Mouse (Mus musculus) monocyte, adult 5-6 weeks (primary cell): ENCODE measurements around the gene Olfm1. TPM values are rescaled to one million over a fixed set of nuclear protein-coding genes. Genes with fewer than 3 reads are reported as not detected.

Experiments used
- ATAC-seq: fragments of 153-309, 156-312 bp; replicated peaks from 2 replicates; pipeline ENCODE4 v1.8.0; 2017; ENCODE audit warnings: mild to moderate bottlenecking; ENCODE audit not compliant: low TSS enrichment, insufficient number of reproducible peaks, severe bottlenecking, poor library complexity, low FRiP score
- total RNA-seq: library from RNA; stranded (forward); fragments of 200-1000, 200-491, 200-594 nt; gene quantifications from 3 replicates; pipeline ENCODE4 v1.2.3, GENCODE M21; 2017

Gene Olfm1
- 8.7 to 18.9 TPM (median 13.5 TPM) in 3 replicates for total RNA-seq

DNA sequence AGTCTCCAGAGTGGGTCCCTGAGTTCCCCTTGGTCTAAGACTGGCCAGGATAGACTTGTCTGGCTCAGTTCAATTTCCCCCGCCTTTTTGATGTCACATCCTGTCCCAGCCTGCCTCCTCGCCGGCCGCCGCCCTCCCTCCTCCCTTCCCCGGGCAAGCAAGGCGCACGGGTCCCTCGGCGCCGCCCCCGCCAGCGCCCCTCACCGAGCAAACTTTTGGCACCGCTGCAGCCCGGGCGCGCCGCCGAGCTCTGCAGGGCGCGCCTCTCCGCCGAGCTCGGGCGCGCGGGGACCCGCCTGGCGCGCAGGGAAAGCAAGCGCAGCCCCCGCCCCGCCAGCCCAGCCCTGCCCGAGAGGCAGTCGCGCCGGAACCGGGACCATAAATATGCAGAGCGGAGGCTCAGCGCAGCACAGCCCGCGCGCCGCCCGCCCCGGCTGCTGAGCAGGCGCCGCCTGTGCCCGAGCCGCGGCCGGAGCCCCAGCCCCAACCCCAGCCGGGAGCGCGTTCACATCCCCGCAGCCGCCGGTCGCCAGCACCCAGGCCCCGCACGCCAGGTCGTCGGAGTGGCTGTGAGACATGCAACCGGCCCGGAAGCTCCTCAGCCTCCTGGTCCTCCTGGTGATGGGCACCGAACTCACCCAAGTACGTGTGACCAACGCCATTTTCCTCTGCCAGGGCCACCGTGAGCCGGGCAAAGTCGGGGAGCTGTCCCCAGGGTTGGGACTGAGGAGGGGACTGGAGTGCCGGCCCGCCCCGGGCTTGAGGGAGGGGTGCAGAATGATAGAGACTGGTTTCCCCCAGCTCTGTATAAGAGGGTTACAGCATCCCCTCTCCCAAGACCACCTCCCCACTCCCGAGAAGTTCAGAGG is at the start of gene Olfm1:
Olfm1 (plus strand) TSS at position 172 of the 869 bp plus-strand sequence.
- 0 out of 2 replicates have a peak, but pooled peaks have one; percentile 23 for ATAC-seq

DNA sequence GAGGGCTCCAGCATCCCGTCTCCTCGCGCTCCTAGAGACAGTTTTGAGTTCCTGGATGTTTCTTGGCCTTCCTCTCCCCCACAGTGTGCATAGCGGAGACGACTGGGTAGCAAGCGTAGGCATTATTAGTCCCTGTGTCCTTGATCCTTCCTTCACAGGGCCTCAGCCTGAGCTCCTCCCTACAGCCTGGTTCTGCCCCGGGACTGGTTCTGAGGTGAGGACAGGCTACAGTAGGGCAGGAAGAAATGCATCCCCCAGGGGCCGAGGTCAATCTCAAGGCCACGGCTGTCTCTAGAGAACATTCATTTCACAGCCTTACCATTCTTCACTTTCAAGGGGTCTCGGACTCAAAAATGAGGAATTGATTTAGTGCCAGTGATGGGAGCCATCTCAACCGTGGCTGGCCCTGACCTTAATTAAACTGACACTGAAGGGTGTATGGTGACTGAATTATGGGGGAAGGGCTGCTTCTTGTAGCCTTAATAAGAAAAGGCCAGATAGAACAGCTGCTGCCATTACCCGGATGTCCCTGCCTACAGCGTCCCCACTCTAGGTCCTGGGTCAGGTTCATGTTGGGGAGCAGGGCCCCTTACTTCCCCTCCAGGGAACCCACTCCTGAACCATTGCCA is 49.3 kb upstream of the Olfm1 start:
- no peak for ATAC-seq

DNA sequence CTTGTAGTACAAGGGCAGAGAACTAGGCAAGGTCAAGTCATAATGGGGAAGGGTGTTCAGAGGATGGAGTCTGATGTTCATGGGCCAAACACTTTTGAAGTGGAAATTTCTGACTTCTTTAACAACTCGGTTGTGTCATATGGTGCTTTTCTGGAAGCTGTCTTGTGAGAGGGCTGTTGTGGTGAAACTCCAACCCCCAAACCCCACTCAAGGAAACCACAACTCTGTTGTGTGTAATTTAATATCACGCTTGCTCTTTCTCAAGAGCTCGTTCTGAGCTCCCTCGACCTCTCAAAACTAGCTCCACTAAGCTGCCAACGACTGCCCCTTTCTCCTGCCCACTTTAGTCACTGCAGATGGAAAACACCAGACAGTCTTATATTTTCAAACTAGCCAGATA is 47.1 kb upstream of the Olfm1 start:
- ATAC-seq: no peak

DNA sequence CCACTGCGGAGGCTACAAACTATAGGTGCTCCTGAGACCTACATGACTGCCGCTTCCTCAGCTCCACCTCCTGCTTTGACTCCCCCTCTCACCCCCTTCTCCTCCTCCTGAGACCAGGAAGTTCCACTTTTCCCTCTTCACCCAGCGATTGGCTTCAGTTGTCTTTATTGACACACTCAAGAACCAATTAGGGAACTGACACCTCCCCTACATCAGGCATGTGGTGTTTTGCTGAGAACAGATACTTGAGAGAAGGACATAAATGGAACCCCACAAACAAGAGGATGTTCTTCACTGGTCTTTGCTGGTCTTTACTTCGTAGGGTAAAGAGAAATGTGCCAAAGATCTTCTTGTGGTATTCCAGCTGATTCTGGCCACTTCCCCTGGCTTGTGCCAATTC is 46.6 kb upstream of the Olfm1 start:
- 0 out of 2 replicates have a peak, but pooled peaks have one; percentile 29 for ATAC-seq

DNA sequence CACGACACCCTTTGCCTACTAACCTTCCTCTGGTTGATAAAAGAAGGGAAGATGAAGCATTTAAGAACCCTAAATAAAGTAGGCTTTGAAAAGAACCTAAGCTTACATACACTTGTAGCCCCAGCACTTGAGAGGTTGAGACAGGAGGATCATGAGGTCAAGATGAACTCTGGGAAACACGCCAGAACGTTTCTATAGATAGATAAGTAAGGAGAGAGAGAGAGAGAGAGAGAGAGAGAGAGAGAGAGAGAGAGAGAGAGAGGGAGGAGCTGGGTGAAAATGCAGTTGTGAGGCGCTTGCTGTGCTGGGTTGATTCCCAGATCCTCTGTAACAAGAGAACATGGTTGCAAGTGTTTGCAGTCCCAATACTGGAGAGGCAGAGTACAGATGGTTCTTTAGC is 46.1 kb upstream of the Olfm1 start:
- no peak for ATAC-seq

GRCm38 (mm10) chr2:28147248-28147794 is 45.5 kb upstream of the Olfm1 start:
- ATAC-seq: no peak

- ATAC-seq: no peak
Observed at GRCm38 (mm10) chr2:28149688-28150087, 43.1 kb upstream of the Olfm1 start.

DNA sequence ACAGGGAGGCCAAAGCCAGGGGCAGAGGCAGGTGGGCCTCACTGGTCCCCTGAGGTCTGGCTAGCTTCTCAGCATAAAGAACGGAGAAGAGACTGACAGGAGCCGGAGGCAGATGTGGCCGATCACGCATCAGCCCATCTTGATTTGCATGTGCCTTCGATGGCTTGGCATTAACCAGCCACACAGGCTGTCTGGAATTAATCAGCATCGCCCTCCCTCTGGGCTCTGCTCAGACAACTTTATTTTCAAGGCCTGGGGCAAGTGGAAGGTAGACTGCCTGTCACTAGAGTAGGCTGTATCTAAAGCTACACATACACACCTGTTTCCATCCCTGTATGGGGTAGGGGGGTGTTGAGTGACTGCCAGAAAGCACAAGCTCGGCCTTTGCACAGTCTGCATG is 32.2 kb upstream of the Olfm1 start:
- ATAC-seq: no peak

DNA sequence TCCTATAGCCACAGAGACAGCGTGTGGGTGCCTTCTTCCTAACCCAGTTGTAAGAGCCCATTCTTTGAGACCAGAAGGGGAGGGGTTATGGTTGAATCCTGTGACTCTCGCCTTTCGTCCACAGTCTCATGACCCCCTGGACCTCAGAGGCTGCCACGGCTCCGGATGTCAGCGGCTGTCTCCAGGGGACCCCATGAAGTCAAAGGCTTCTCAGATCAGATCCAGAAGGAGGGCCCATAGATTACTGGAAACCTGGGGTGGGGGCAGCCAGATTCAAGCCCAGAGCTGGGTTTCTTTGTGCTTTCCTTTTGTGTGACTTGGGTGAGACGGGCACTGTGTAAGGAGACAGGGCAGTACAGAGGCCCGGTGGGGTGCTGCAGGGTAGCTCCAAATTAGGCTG is 27.2 kb upstream of the Olfm1 start:
- no peak for ATAC-seq

DNA sequence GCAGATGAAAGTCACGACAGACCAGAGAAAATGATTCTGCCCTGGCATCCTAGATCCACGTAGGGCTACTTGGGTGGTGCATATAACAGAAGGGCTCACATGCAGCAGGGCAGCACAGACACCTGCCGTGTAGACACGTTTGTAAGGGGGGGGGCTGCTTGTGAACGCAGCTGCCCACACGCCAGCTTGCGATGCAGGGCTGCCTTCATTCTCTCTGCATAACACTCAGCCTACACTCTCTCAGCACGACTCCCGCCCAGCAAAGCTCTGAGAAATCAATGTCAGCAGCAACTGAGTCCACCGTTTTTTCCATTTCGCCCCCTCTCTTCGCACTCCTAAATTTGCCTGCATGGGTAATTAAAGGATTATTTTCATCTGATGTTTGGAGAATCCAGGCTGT is 23.5 kb upstream of the Olfm1 start:
- no peak for ATAC-seq

- no peak for ATAC-seq
Observed at GRCm38 (mm10) chr2:28171962-28172361, 20.8 kb upstream of the Olfm1 start.

DNA sequence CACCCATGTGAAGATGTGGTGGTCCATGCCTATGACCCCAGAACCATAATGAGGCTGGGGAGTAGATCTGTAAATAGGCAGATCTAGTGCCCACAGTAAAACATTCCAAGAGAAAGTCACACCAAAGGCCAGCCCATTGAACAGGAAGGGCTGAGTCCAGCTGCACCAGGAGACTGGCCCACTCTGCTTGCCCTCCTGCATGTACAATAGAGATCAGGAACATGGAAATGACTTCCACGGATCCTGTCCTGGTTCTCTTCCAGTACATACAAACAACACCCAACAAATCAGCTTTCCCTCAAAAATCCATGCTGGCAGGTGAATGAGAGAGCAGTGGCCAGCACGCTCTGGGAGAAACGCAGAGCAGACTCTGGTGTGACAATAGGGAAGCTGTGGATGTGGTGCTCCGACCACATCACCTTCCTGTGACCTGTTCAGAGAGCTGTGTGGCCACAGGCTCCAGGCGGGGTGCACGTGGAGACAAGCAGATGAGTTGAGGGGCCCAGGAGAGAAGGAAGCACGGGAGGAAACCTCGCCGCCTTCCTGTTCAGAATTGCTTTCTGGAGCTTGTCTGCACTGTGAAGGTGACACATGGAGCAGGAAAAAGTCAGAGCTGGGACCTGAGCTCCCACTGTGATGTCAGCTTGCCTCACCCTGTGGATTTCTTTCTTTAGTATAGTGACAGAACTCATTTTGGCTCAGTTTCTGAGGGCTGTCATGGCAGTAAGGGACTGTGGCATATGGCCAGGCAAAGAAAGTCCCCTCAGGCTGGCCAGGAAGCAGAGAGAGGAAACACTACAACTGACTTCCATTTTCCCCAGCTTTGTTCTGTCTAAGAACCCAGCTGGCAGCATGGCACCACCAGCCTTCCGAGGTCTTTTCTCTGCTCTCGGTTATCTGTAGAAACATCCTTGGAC is 19.3 kb upstream of the Olfm1 start:
- no peak for ATAC-seq

GRCm38 (mm10) chr2:28174441-28174840 is 18.4 kb upstream of the Olfm1 start:
- ATAC-seq: no peak

GRCm38 (mm10) chr2:28178600-28178999 is 14.2 kb upstream of the Olfm1 start:
- no peak for ATAC-seq

DNA sequence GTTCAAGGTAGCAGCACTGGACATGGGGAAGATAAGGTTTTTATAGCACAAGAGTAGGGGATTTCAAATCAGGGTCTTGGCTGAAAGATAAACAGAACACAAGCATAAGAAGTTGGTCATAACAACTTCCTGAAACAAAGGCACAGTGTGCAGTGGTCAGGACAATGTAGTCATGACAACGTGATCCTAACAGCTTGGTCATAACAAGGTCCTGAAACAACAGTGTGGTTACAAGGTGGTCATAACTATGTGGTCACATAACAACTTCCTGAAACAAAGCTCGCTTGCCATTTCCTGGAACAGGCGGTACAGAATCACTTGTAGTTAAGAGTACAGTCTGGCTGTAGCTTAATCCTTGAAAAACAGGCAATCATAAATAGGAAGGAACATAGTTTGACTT is 12.7 kb upstream of the Olfm1 start:
- ATAC-seq: peak; percentile 87

DNA sequence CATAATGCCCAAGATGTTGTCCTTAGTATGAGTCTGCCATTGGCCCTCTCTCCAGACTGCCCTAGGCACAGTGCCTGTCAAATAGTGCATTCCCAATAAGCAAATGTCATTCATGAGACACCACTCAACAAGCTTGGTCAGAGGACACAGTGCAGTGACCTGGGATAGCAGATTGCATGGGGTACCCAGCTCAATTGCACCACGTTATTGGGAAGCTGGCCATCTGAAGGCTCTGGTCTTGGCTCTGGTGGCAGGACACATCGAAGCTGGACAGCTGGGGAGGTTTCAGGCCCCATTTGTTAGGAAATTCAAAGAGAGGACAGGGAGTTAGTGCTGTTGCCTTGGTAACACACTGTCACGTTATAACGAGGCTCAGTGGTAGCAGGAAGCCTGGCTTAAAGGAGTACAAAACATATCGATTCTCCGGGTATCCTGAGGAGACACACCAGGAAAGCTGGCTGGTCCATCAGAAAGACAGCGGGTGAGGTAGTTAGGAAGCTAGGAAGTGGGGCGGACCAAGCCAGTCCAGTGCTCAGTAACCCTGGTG is 4.3 kb upstream of the Olfm1 start:
- no peak for ATAC-seq

DNA sequence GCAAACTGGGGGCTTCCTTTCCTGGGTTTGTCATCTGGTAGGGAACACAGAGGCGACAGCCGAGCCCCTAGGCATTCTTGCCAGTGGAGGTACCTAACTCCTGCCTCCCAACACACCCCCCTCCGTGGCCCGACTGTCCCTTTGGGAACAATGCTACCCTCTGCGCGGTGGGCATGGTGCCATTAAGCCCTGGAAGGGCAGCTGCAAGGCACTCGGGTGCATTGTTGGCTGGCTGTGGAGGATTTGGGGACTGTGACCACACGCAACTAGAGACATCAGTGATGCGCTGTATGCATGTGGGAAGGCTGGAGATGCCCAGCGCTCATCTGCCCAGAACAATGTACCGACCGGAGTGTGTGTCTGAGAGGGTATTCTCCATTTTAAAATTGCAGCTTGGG is 897 bp downstream of the Olfm1 start:
- no peak for ATAC-seq

DNA sequence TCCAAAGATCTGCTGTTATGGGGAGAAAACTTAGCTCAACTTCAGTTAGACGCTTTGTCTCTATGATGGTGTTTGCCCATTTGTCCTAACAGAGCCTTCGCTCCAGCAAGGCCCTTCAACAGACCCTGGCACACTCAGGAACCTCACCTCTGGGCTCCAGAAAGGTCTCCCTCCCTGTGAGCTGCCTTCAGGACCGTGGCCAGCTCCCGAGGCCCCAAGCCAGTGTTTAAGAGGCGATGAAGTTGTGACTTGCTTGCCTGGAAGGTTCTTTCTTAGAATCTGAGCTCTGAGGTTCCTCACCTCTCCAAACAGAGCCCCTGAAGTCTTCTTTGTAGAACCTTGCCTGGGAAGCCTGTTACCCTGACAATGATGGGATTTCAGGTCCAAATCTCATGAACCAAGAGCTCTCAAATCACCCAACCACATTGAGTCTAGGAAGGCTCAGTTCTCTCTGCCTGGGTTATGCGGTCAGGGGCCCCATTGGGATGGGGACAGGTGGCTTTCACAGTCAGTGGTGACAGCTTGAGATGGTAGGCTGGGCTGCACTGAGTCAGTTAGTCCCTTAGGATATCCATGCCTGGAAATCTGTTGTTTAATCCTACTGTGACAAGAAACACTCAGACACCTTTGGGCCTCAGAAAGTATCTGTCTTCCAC is 2.3 kb downstream of the Olfm1 start:
- ATAC-seq: no peak
